Mouse (Mus musculus) mouse embryonic stem cell (cell line): ENCODE measurements around the gene Grasp.

Source experiments
- in situ Hi-C, 2 experiments: fragments of 300-500 bp; cut with MboI; formaldehyde crosslinking; loops; 1 replicate in 1 of 2; 3 replicates in 1 of 2; pipeline ENCODE4 v1.14.3; 2019 to 2020; ENCODE audit warnings: low sequenced_read_pairs in 2 of 2, low pct_unique_long_range_greater_than_20kb in 1 of 2, mixed read lengths in 1 of 2; ENCODE audit not compliant: unreplicated experiment in 1 of 2

Gene Grasp

DNA sequence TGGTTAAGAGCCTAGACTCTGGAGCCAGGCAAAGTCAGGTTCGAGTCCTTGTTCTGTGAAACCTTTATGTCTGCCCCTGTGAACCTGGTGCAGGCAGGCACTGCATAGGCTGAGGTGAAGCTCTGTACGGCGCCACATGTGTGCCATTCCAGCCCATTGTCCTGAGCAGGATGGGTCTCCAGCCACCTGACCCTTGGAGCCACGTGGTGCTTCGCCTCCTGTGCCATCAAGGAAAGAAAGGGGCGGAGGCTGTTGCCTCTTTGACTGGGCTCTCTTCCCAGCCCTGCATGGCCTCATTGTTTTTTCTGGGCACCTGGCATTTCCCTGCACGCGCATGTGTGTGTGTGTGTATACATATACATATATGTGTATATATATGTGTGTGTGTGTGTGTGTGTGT is 15.8 kb downstream of the Grasp start:
- in situ Hi-C loops, result loop anchor here (5.0 kb wide), 1 partner anchor 37 kb away; no protein-coding TSS in a partner anchor

DNA sequence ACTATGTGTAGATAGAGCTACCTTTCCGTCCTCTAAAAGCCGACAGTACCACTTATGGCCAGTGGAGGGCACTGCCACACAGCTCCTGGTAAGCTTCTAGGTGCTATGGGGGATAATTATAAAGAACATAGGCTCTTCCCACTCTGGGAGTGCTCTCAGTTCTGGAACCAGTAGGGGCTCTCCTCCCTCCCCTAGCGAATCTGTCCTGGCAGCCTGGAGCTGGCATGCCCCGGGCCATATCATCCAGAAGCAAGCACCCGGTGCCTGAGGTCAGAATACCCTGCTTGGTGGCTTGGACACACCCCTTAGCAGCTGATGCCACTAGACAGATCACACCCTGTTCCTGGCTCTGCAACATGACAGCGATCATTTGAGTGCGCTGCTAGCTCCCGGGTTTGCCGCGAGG is 16.8 kb downstream of the Grasp start:
- in situ Hi-C loops, result loop anchor here (5.0 kb wide), 1 partner anchor 36 kb away; no protein-coding TSS in a partner anchor

DNA sequence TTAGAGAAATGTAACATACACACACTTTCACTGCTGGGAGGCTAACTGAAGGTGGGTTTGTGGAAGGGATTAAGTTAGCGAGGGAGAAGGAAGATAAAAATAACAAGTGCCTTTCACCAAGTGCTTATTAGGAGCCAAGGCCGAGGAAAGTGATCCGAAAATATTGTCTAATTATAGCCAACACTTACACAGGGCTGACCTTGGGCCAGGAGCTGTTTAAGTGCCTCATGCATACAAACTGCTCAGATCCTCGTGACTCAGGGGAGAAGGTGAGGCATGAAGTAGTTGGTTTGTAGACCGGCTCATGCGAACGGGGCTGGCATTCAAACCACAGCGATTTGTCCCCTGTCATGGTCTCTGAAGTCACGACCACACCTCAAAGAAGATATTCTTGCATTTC is 17.2 kb downstream of the Grasp start:
- in situ Hi-C loops, result loop anchor here (5.0 kb wide), 1 partner anchor 36 kb away; no protein-coding TSS in a partner anchor

DNA sequence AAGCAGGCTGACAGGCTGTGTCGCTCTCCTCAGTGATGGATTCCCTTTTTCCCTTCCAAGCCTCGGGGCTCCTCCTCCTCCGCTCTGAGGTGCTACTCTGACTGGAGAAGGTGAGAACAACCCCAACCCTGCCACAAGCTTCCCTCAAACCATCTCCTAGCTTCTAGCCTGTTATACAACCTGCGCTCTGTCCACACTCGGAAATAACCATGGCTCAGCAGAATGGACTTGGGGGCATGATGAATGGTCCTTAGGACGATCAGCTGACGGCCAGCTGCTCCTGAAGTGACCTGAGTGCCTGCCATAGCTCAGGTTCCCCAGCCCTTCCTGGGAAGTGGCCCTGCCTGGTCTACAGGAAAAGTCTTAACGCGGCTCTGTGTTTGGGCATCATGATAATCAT is 17.9 kb downstream of the Grasp start:
- in situ Hi-C loops, result loop anchor here (5.0 kb wide), 1 partner anchor 35 kb away; no protein-coding TSS in a partner anchor

DNA sequence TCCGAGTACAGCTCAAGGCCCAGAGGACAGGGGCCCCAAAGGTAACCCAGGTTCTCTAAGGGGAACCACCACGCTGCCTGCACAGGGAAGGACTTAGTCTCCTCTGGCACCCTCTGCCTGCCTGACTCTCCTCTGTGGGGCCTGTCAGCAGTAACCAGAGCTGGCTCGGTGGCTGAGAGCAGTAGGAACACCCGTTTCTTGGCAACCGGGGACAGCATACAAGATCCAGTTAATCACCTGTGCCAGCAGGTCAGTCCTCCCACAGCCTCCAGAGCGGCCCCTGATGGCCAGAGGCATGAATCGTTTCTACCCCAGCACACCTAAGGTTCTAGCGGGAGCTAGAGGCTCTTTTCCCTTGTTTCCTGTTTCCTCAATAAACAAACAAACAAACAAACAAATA is 18.7 kb downstream of the Grasp start:
- in situ Hi-C loops, result loop anchor here (5.0 kb wide), 1 partner anchor 35 kb away; no protein-coding TSS in a partner anchor

DNA sequence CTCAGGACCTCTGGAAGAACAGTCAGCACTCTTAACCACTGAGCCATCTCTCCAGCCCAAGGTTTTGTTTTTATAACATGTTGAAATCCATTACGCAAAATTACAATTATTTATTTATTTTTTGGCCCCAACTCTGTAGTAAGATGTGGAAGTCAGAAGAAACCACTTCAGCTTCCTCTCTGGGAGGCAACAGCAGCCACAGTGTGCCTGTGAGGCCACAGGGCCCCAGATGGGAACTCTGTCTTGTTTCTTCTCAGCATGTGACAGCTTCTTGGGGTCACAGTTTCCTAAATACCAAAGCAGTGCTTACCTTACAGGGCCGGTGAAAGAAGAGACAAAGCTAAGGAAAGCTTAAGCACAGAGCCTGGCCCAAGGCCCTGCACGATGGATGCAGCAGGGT is 20.0 kb downstream of the Grasp start:
- in situ Hi-C loops, result loop anchor here (5.0 kb wide), 1 partner anchor 33 kb away; no protein-coding TSS in a partner anchor

DNA sequence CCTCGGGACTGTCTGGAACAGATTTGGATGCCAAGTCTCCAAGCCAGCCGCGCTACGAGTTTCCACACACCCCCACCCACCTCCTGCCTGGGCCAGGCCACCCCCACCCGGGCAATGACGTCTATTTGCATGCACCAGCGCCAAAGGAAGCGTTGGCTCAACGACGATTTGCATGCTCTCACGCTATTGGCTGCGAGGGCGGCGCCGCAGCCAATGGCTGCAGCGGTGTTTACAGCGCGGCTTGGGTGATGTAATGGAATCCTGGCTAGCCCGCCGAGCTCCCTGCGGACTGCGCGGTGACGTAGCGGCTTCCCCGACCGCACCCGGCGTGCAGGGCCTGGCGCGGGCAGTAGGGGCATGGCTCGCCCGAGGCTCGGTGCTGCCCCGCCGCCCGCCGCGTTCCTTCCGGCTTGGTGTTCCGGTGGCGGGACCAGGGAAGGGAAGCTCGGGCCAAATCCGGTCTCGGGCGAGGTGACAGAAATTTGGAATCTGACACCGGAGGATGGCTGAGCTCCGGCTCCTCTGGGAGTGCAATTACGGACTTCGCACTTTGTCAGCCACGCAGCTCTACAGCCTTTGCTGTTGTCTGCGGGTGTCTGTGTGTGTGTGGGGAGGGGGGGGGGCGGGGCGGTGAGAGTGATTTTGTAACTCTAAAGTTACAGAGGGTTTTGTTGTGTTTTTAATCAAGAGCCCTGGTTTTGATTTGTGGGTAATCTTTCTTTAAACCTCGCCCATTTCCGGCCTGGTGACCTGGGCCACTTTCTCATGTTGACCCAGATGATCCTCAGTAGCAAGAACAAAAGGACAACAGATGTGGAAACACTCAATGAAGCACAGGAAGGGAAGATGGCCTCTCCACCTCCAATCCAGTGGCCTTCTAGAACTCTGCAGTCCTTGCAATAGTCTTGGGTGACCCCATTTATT is 22.5 kb downstream of the Grasp start:
- in situ Hi-C loops, result no loop called here

DNA sequence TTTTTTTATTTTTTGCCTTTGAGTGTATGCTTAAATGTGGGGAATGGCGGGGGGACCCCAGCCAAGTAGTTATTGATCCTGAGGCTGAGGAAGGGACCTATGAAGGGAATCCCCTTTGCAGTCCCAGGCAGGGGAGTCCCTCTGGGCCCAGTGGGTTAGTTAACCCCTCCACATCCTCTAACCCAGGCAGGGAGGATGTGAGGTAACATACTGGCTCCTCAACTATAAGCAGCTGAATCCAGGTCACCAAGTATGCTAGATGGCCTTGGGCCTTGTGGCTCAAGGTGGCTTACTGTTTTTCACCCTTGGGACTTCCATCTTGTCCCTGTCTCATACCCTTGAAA is 23.1 kb downstream of the Grasp start:
- in situ Hi-C loops, result no loop called here

DNA sequence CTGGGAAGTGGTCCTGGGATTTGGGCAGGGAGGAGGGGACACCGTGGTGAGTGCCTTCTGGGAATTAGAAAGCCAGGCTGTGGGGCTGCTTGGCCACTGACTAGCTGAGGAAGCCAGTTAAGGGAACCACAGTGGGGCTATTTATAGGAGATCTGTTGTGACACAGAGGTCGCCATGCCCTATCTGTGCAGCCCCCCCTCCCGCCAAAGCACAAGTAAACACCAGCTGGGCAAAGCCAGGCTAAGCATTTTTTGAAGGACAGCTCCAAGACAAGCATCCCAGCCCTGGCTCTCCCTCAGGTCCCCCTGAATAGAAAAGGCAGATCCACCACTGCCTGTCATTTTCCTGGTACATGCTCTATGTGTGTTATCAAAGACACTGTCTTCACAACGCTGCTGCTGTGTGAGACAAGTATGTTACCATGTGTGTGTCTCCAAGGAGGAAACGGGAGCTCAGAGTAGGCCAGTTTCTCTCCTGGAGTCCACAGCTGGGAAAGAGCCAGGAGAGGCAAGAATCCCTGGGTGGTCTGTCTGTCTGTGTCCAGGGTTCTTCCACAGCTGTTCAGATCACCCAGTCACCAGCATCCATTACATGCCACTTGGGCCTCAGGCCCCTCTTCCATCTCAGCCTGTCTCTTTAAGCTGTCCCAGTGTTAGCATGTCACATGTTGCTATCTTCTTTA is 24.2 kb downstream of the Grasp start:
- in situ Hi-C loops, result no loop called here

DNA sequence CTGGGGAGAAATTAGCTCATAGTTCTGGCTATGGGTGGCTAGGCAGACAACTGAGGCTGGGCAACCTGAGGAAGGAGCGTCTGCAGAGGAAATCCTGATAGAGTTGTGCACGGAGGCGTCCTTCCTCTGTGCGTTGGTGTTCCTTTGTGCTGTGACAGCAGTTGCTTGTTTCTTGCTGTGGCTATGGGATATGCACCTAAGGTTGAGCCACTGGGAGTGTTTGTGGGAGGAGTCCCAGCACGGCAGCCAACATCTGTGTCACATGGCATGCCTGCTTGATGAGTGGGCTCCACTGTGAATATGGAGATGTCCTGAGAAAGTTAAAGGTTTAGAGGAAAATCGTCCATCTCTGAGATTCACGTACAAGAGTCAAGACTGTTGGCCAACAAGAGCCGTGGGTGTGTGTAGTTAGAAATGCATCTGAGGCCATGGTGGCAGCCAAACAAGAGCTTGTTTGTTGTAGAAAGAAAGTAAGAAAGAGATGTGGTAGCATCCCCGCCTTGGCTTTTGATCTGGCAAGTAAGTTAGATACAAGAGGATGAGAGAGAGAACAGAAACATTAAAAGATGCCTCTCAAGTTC is 26.3 kb downstream of the Grasp start:
- in situ Hi-C loops, result no loop called here

DNA sequence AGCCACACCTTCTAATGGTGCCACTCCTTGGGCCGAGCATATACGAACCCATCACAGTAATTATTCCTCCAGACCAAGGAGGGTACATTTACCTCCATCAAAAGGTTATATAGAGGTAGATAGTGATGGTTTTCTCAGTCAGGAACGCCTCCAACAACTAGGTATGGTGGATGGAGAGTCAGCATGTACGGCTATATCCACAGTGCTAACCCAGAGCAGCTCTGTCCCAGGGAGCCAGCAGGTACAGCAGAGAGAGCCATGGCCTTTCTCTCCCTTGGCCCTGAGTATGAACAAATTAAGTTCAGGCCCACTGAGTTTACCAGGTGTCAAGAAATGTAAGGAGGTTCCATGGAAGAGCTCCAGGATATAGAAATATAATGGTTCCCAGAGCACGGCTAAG is 27.9 kb downstream of the Grasp start:
- in situ Hi-C loops, result no loop called here

DNA sequence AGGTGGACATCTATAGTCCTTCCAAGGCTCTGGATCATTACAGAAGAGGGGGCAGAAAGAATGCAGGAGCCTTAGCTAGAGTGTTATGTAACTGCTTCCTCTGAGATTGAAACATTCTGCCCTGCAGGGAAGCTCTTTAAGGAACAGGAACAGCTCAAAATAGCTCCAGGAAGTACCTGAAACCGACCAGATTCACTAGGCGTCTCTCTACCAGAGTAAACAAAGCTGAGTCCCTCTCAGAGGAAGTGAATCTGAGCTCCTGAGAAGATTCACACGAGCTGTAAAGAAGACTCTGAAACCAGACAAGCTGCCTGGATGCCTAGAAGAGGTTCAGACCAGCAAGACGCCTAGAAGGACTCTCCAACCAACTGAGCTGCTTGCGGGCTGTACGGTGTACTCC is 28.6 kb downstream of the Grasp start:
- in situ Hi-C loops, result no loop called here

DNA sequence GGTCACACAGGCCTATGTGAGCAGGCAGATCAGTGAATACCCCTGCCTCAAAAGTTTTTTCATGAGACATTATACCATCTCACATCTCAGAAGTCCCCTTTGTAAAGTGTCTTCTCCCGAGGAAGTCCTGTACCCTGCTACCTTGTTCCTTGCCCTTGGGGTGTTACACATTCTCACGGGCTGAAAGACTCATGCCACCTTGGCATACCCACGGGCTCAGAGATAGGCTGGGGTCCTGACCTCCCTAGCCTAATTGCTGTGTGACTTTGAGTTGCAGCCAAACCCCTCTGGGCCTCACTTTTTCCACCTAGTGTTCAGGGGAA is 29.5 kb downstream of the Grasp start:
- in situ Hi-C loops, result no loop called here

DNA sequence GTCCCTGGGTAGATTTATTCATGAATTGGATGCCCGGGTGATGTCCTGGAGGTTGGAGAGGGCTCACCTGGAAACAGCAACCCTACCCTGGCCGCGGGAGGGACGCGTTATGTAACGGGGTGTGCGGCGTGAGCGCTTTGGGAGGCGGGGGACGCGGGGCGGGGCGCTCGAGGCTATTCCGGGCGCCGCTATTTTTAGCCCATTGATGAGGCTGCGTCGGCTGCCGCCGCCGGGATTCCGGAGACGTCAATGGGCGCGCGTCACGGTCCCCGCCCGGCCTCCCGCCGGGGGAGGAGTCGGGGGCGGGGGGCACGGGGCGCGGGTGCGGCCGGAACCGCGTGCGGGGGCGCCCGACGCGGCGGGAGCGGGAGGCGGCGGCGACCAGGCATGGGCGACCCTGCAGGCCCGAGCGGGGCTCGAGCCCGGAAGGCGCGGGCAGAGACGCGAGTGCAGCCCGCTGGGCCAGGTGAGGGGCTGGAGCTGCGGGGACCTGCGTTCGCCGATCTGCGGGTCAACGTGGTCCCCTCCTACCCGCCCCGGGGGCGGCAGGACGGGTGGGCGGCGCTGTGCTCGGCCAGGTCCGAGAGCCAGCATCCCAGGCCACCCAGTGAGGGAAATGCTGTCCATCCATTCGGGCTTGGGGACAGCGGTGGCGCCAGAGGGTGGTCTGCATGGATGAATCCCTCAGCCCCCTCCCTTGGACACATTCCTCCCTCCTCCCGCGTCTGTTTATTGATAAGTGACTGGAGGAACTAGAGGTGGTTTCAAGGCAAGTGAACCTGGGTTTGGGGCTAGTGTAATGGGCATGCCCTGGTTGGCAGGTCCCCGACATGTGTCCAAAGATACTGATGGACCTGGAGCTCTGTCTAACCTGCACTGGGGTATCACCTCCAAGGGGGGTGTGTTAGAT is 30.2 kb downstream of the Grasp start, which contains the start of gene Nr4a1:
Gene Nr4a1 (plus strand): TSS at position 384 of the 910 bp plus-strand sequence.
- in situ Hi-C loops, result no loop called here

DNA sequence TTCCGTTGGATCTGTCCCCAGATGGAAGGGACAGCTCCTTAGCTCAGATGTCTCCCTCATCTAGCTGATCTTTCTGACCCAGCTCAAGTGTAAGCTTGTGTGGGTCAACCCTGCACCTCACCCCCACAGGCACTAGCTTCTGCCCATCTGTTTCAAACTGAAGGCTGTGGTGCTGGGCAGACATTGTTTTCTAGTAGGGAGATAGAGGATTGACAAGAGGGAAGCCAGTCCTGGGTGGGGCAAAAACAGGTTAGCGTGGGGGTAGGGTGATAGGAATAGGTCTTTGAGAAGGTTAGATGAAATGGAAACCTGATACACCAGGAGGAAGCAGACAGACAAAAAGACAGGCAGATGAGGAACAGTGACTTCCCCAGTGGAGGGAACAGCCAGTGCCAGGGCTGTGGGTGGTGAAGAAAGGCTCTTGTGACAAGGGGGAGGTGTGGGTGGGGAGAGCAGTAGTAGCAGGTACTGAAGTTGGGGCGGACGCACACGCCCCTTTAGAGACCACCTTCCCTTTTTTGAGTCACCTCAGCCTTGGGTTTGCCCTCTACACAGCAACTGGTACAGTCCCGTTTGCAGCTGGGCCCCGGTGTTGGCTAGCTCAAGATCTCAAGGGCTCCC is 32.0 kb downstream of the Grasp start:
- in situ Hi-C loops, result no loop called here

DNA sequence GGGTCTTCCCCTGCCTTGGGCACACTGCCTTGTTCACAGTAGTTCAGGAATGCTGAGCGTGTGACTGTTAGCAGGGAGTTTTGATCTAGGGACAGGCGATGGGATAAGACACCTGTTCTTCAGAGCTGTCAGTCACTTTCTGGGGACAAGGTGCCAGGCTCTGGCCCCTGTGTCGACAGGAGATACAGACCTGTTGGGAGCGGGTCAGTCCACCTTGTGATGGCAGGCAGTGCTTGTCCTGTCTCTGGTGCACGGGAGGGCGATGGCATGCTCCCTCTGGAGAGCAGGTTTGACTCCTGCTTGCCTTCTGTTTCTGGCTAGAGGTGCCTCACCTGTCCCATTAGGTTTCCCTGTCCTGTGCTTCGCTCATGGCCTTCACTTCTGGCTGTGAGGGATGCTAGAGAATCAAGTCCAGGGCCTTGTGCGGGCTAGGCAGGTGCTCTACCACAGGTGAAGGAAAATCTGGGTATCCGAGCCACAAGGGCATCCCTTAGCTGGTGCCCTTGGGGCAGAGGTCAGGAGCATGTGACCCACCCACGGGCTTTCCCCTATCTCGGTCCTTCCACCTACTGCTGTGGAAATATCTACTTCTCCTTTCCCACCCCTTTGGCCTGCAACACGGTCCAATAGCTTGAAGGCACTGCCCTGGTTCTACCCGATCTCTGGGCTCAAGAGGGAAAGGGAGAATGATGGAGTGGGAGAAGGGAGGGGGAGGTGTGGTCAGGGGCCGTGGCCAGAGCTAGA is 32.6 kb downstream of the Grasp start:
- in situ Hi-C loops, result no loop called here

DNA sequence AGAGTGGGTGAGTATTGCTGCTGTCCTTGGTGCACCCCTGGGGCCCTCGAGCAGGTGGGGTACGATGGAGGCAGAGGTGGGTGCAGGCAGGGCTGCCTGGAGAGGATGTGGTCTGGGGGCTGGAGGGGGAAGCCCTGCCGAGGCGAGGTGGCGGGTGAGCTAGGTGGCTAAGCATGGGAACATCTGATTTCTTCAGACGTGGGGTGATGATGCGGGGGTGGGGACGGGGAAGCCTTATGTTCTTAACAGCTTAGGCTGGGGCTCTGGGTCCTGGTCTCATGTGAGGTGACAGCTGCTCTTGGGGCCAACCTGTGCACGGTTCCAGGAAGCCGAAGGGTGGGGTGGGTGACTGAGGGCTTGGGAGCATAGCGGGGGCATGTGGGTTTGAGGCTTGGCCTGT is 34.4 kb downstream of the Grasp start:
- in situ Hi-C loops, result no loop called here
